9 mouse cellular contexts compared by ENCODE assay signal in genomic region chr3:62860731-62861130, GRCm38 (mm10).
A peak's percentile ranks its signal among the peaks of the same experiment; 100 is the strongest.
DNase-seq lines count a peak whose midpoint lies in the region; ATAC-seq and TF ChIP-seq lines count a peak whose summit lies in the region.
"Had no signal": no experiment of that assay in that cellular context is flagged by ENCODE, and none has a peak within 500 bp of the region (broad histone marks: within the 10 kb centered on the region; RNA-seq: fewer than 3 reads in every experiment).

No protein-coding gene starts in this region.

- no peak for ATAC-seq in kidney, embryonic 16.5 days (ENCODE audit: low FRiP score, low TSS enrichment)
- peak; percentile 57; the same call in 1 of the 2 replicates for ATAC-seq in hindbrain, embryonic 13.5 days (ENCODE audit: low FRiP score)

- H3K4me1 ChIP-seq in kidney, embryonic 16.5 days (ENCODE audit: insufficient read depth, low read length) = no peaks in the 10 kb centered on the region
- H3K4me1 ChIP-seq in cortical plate, adult 2 months (ENCODE audit: control insufficient read depth, insufficient read depth, low read length) = no peaks in the 10 kb centered on the region
- H3K4me1 ChIP-seq in hindbrain, embryonic 13.5 days (replicated peaks) = no peaks in the 10 kb centered on the region
- H3K4me1 ChIP-seq: hindbrain, embryonic 15.5 days had no signal

- no peak overlapping the region for H3K9ac ChIP-seq in kidney, embryonic 16.5 days (replicated peaks; ENCODE audit: low read length)
- H3K9ac ChIP-seq in hindbrain, embryonic 13.5 days = no peak overlapping the region
- H3K9ac ChIP-seq: hindbrain, embryonic 15.5 days had no signal

- no peak overlapping the region for H3K4me3 ChIP-seq in kidney, embryonic 16.5 days (ENCODE audit: low read length)
- H3K4me3 ChIP-seq in cortical plate, adult 2 months (ENCODE audit: insufficient read depth, low read length) = no peak overlapping the region
- H3K4me3 ChIP-seq in hindbrain, embryonic 13.5 days = no peak overlapping the region
- H3K4me3 ChIP-seq: hindbrain, embryonic 15.5 days had no signal

- peak; percentile 0 to 37 for DNase-seq in kidney, adult 8-10 months
- peak; percentile 5 for DNase-seq in lung, postnatal 10 days
- DNase-seq in telencephalon, adult 2 months (ENCODE audit: low read depth, low spot score) = peak; percentile 6
- DNase-seq in cerebellum, adult 11-12 months = no peak
- DNase-seq in thymus, postnatal 25 days = no peak

- no peak for TF ChIP-seq POLR2A in cortical plate, adult 2 months (IDR thresholded peaks at IDR 0.05; ENCODE audit: extremely low read depth, insufficient read depth, low read length)

- peak; percentile 68 for TF ChIP-seq CTCF in cortical plate, adult 2 months (IDR thresholded peaks at IDR 0.05; ENCODE audit: extremely low read depth, insufficient read depth, low read length)

- 9% methylated on average over 3 of the region's 3 CpGs for WGBS in kidney, embryonic 16.5 days
- 19% methylated on average over 3 of the region's 3 CpGs for WGBS in hindbrain, embryonic 13.5 days

- H3K4me2 ChIP-seq in kidney, embryonic 16.5 days (replicated peaks; ENCODE audit: low read depth, low read length) = no peak overlapping the region
- no peak overlapping the region for H3K4me2 ChIP-seq in hindbrain, embryonic 13.5 days
- H3K4me2 ChIP-seq: hindbrain, embryonic 15.5 days had no signal

- no peaks in the 10 kb centered on the region for H3K9me3 ChIP-seq in kidney, embryonic 16.5 days (ENCODE audit: low read length)
- H3K9me3 ChIP-seq in hindbrain, embryonic 13.5 days = no peaks in the 10 kb centered on the region
- H3K9me3 ChIP-seq: hindbrain, embryonic 15.5 days had no signal

- no peaks in the 10 kb centered on the region for H3K27me3 ChIP-seq in kidney, embryonic 16.5 days (ENCODE audit: insufficient read depth, low read length)
- no peaks in the 10 kb centered on the region for H3K27me3 ChIP-seq in hindbrain, embryonic 13.5 days
- H3K27me3 ChIP-seq: hindbrain, embryonic 15.5 days had no signal

- H3K36me3 ChIP-seq in kidney, embryonic 16.5 days (ENCODE audit: insufficient read depth, low read length) = no peaks in the 10 kb centered on the region
- H3K36me3 ChIP-seq in hindbrain, embryonic 13.5 days = no peaks in the 10 kb centered on the region
- H3K36me3 ChIP-seq: hindbrain, embryonic 15.5 days had no signal

- no peak overlapping the region for H3K27ac ChIP-seq in kidney, embryonic 16.5 days (ENCODE audit: low read length)
- no peak overlapping the region for H3K27ac ChIP-seq in cortical plate, adult 2 months (ENCODE audit: insufficient read depth, low read length)
- no peak overlapping the region for H3K27ac ChIP-seq in hindbrain, embryonic 13.5 days
- H3K27ac ChIP-seq: hindbrain, embryonic 15.5 days had no signal

Comparison
In these comparisons a context has a peak if more than half of its experiments do, and no peak if none do; other contexts are left out.
1. DNase-seq: peak in kidney, adult 8-10 months (2 of 2), lung, postnatal 10 days (single experiment) and telencephalon, adult 2 months (single experiment); none in cerebellum, adult 11-12 months (single experiment) and thymus, postnatal 25 days (single experiment).